Mouse (Mus musculus) bone marrow, adult 2 months (tissue): Measurements from ENCODE around the gene Atn1.
"Not testable (repeated sequence)": the region's sequence is repeated elsewhere in the genome, so short reads cannot be mapped to it uniquely, and the experiment has no call there.

Experiments used
- CTCF ChIP-seq: fragments of 200-500 bp; IDR thresholded peaks from 2 replicates; pipeline ENCODE4 v1.5.1; 2011; ENCODE audit warnings: low read length, control low read depth; ENCODE audit not compliant: control insufficient read depth, insufficient read depth
- POLR2A ChIP-seq: fragments of 200-500 bp; IDR thresholded peaks from 2 replicates; pipeline ENCODE4 v1.6.1; 2011; ENCODE audit warnings: low read depth, mild to moderate bottlenecking, control low read depth, low read length, borderline replicate concordance; ENCODE audit not compliant: control insufficient read depth

DNA sequence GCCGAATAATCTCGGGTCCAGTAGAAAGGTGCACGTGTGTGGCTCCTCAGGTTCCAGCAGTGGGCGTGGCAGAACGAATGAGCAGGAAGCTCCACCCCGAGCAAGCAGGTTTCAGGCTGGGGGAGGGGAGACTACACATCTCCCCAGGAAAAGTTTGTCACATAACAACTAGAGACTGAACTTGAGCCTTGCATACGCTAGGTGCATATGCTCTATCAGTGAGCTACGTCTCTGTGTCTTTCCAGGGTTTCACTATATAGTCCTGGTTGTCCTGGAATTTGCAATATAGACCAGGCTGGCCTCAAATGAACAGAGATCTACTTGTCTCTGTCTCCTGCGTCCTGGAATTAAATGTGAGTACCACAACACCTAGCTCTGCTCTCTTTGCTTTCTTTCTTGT, 46.1 kb upstream of the Atn1 start:
- TF ChIP-seq CTCF, POLR2A: not testable (repeated sequence)
